Mouse (Mus musculus): ENCODE data around the gene Nsun4.

GRCm38 (mm10) chr4:116076369-116077231 lies 22.9 kb upstream of the Nsun4 start:
- no peak for TF ChIP-seq CTCF (IDR thresholded peaks at IDR 0.05; ENCODE audit: control insufficient read depth, insufficient read depth, insufficient read length)
- no peak for TF ChIP-seq MYOD1 (IDR thresholded peaks at IDR 0.05; ENCODE audit: control insufficient read depth, insufficient read length, low read depth)
- TF ChIP-seq CEBPB (IDR thresholded peaks at IDR 0.05; ENCODE audit: low read depth), result no peak
- no peak for TF ChIP-seq MAX (IDR thresholded peaks at IDR 0.05)
- TF ChIP-seq FOSL1 (IDR thresholded peaks at IDR 0.05; ENCODE audit: insufficient read depth, low read length, poor library complexity, severe bottlenecking), result no peak
- no peak for TF ChIP-seq USF1 (IDR thresholded peaks at IDR 0.05; ENCODE audit: low read depth)
